Mouse (Mus musculus) ES-CJ7 (cell line): ENCODE data around the gene Ociad1.
"Not testable (repeated sequence)": the region's sequence is repeated elsewhere in the genome, so short reads cannot be mapped to it uniquely, and the experiment has no call there.

Source experiments
- DNase-seq: peaks from one replicate; pipeline ENCODE4 v3.0.0; 2011; ENCODE audit warnings: low read depth, low spot score

Ociad1 gene

DNA sequence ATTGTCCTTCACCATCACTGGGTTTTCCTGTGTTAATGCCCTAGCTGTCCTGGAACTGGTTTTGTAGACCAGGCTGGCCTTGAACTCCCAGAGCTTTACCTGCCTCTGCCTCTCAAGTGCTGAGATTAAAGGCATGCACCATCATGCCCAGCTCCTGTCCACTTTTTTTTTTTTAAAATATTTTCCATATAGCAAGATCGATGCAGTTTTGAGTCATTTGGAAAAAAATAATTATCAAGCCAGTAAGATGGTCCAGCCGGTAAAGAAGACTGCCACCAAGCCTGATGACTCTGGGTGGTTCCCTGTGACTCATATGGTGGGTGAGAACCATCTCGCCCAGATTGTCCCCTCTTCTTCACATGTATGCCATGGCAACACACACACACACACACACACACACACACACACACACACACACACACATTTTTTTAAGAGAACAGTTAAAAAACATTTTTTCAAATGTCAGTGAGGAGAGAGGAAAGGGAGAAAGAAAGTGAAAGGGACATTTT, 7.1 kb upstream of the Ociad1 start:
- no peak for DNase-seq

- no peak for DNase-seq
These were observed 6.0 kb upstream of the Ociad1 start for GRCm38 (mm10) chr5:73286603-73287002.

DNA sequence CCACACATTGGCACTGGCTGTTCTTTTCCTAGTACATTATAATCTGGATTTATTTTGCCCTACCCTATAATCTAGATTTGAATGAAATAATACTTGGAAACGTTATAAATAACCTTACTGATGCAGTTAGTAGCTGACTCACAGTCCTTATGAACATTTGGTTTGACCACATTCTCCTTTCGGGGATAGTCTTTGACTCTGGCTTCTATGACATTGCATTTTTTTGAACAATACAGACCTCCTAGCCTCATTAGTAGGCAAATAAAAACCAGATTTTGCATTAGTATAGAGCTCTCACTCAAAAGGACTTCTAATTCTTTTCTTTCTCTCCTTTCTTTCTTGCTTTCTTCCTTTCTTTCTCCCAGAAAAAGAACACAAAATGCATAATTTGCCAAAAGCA, 2.7 kb upstream of the Ociad1 start:
- no peak for DNase-seq

- DNase-seq, result no peak
These were observed 859 bp downstream of the Ociad1 start for GRCm38 (mm10) chr5:73293458-73293827.

- no peak for DNase-seq
These were observed 2.4 kb downstream of the Ociad1 start for GRCm38 (mm10) chr5:73295016-73295415.

GRCm38 (mm10) chr5:73295916-73296315, 3.3 kb downstream of the Ociad1 start:
- DNase-seq, result no peak

- no peak for DNase-seq
These were observed 9.2 kb downstream of the Ociad1 start for GRCm38 (mm10) chr5:73301601-73302307.

DNA sequence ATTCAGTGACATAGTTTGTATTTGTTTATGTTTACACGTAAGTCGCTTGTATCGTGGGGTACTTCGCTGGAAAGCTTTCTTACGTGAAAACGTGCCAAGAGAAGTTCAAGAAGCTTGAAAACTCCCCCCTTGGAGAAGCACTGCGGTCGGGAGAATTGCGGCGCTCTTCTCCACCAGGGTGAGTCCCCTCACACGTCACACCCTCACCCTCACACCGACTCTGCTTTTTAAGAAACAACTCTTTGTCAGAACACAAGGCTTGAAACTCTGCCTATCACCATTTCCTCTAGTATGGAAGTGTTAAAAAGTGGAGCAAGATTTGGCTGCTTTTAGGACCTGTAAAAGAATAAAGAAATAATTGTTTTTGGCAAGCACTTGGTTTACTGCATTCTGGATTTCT, 11.9 kb downstream of the Ociad1 start:
- DNase-seq, result no peak

DNA sequence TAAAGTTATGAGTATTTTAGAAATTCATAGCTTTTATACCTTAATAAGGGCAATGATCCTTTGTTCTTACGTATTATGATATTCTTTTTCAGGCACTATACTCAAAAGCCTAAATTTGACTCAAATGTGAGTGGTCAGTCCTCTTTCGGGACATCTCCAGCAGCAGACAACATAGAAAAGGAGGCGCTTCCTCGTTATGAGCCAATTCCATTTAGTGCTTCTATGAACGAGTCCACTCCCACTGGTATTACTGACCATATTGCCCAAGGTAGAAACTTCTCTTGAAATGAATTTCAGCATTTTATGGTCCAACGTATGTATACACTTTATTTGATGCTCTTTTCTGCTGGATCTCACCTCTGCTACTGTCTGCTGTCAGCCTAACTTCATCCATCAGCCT, 13.9 kb downstream of the Ociad1 start:
- no peak for DNase-seq

DNA sequence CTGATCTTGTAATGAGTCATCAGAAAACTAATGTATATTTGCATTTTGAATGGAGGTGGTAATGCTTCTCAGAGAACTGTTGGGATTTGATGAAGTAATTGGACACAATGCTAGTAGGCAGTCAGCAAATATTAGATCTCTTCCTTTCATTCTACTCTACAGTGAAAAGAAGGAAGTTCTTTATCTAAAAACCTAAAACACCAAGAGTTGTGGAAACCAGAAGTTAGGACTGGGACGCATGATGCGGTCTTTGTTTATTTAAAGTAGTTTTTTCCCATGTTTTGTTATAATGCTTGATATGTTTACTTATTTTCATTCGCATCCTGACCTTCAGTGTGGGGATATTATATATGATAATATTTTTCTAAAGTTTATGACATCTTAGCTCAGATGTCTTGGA, 14.7 kb downstream of the Ociad1 start:
- DNase-seq, result no peak

GRCm38 (mm10) chr5:73309496-73309895, 16.9 kb downstream of the Ociad1 start:
- no peak for DNase-seq

DNA sequence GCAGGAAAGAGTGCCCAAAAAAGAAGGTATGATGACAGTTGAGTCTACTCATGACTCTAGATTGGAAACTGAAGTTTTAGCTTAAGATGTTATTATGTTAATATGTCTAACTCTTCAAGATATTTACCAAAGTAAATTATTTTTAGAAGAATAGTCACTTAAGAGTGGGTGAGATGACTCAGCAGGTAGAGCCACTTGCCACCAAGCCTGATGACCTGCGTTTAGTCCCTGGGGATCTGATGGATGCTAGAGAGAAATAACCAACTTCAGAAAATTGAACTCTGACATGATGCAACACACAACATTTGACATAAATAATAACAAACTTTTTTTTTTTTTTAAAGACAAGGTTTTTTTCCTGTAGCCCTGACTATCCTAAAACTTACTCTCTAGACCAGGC, 17.8 kb downstream of the Ociad1 start:
- no peak for DNase-seq

- DNase-seq, result no peak
These were observed 18.9 kb downstream of the Ociad1 start for GRCm38 (mm10) chr5:73311458-73311857.

DNA sequence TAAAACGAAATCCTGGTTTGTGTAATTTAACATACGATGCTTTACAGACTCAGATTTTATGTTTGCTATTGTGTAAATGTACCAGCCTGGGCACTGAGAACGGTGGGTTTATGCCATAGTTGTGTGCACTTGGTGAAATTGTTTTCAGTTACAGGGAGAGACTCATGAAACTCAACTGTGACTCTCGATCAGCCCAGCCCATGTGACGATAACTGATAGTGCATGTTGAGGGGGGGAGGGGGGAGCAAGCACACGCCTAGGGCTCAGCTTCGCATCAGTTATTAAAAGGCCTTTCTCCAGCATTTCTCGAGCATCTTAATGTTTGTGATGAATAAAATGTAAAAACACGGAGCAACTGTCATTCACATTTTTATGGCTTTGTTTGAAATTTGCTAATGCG, 21.0 kb downstream of the Ociad1 start:
- no peak for DNase-seq

DNA sequence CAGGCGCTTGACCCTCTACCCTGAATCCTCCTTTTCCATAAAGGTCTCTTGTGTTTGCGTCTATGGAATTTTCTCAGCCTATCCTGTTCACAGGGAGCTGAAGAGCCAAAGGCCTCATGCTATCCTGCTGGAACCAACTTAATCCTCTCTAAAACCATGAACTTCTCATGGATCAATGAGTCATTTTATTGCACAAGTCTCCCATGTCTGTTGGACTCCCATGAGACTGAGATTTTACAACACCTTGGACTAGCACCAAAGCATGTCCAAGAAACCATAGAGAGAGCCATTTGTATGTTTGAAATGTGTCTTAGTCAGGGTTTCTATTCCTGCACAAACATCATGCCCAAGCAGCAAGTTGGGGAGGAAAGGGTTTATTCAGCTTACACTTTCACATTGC, 22.1 kb downstream of the Ociad1 start:
- no peak for DNase-seq

DNA sequence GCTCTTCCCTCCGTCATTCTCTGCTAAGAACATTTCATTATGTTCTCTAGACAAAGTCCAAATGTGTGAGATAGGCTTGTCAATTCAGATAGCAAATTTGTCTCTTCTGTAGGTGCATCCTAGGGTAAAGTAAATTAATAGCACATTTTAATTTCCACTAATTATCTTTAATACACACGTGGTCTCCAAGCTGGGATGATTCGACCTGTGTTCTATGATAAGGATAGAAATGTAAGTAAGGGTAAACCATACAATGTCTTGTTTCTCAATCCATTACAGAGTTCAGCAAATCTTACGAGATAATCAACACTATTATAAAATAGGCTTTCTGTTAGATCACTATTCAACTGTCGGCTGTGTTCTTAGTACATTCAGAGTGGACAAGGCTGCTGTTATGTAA, 26.7 kb downstream of the Ociad1 start:
- no peak for DNase-seq

- not testable (repeated sequence) for DNase-seq
These were observed 30.1 kb downstream of the Ociad1 start for GRCm38 (mm10) chr5:73322684-73323083.

- DNase-seq, result no peak
These were observed 31.0 kb downstream of the Ociad1 start for GRCm38 (mm10) chr5:73323602-73324001.

GRCm38 (mm10) chr5:73324526-73325170, 32.1 kb downstream of the Ociad1 start:
- no peak for DNase-seq

DNA sequence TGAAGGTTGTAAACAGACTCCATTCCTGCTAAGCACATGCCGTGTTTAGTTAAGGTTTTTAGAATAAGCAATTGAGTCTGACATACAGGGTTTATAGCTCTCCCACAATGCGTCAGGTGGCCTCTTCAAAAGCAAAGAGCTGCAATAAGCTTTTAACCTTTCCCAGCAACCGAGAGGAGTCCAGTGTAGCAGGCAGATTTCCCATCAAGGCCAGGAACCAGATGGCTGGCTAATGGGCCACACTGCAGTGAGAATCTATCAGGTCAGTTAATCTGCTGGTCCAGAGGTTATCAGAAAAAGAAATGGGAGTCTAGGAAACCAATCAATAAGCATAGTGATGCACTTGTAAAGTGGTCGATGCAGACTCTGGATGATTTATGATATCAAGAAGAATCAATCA, 38.4 kb downstream of the Ociad1 start:
- no peak for DNase-seq

GRCm38 (mm10) chr5:73336448-73336847, 43.9 kb downstream of the Ociad1 start:
- no peak for DNase-seq

DNA sequence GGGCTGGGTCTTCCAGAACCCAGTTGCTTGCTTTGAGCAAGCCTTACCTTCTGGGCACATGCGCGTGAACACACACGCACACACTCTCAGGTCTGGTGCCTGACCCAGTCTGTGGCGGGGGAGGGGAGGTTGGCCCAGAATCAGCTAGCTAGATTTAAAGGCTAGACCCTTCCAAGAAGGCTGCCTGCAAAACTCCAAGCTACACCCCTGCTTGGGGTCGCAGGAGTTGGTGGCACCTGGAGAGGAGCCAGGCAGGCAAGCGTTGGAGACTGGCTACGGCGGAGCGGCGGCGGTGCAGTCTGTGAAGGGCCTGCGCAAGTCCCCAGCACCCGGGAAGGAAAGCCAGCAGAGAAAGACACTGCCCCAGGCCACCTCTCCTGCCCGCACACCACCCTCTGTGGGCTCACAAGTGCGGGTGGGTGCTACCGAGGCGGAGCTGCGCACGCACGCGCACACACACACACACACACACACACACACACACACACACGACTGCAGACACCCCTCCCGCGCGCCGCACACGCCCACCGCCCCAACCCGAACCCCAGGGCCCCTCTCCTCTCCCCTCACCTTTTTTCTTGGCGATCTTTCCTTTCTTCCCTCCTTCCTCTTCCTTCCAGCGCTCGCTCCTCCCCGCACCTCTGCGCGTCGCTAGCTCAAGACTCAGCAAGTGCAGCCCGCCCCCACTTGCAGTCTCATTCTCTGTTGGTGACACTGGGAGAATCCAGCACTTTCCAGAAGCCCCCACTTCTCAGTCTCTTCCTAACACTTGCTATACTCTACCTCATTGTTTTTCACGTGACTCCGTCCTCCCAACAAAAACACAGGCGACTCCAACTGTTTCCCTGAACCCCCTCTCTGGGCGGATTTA, 45.6 kb downstream of the Ociad1 start:
- DNase-seq, result peak; percentile 28

- DNase-seq, result no peak
These were observed 46.2 kb downstream of the Ociad1 start for GRCm38 (mm10) chr5:73338832-73339163.
